Mouse (Mus musculus) myocyte (in vitro differentiated cells): ENCODE results near the gene Misp. TPM values are rescaled to one million over a fixed set of nuclear protein-coding genes. Genes with fewer than 3 reads are reported as not detected.

Experiments used
- H3K27me3 ChIP-seq: one replicate; pipeline ENCODE4 v1.6.1; 2011; ENCODE audit not compliant: control insufficient read depth, insufficient read depth, insufficient read length
- H3K36me3 ChIP-seq: one replicate; pipeline ENCODE4 v1.6.1; 2011; ENCODE audit not compliant: control insufficient read depth, insufficient read depth
- H3K4me2 ChIP-seq: one replicate; pipeline ENCODE4 v1.6.1; 2011; ENCODE audit warnings: low read depth, control low read depth
- H3K4me3 ChIP-seq: one replicate; pipeline ENCODE4 v1.5.1; 2011; ENCODE audit warnings: mild to moderate bottlenecking, control low read depth, moderate library complexity
- H3K79me2 ChIP-seq: one replicate; pipeline ENCODE4 v1.6.1; 2011; ENCODE audit not compliant: control insufficient read depth, insufficient read depth
- H3ac ChIP-seq: one replicate; pipeline ENCODE4 v1.6.1; 2011; ENCODE audit not compliant: control insufficient read depth, insufficient read length
- CEBPB ChIP-seq: IDR thresholded peaks from 2 replicates; pipeline ENCODE4 v1.6.1; 2011; ENCODE audit warnings: mild to moderate bottlenecking, moderate library complexity; ENCODE audit not compliant: poor library complexity, insufficient read depth, severe bottlenecking
- E2F4 ChIP-seq: IDR thresholded peaks from one replicate; pipeline ENCODE4 v1.6.1; 2011; ENCODE audit warnings: mild to moderate bottlenecking, control low read depth, moderate library complexity; ENCODE audit not compliant: insufficient read depth
- MAX ChIP-seq: IDR thresholded peaks from one replicate; pipeline ENCODE4 v1.6.1; 2011; ENCODE audit warnings: low read depth, mild to moderate bottlenecking, control low read depth
- MYOD1 ChIP-seq, 3 experiments: IDR thresholded peaks; one replicate each; pipeline ENCODE4 v1.6.1; 2011; ENCODE audit warnings: control low read depth in 2 of 3, low read depth in 2 of 3, mild to moderate bottlenecking in 2 of 3, moderate library complexity in 1 of 3; ENCODE audit not compliant: insufficient read length in 2 of 3, control insufficient read depth in 1 of 3
- MYOG ChIP-seq, 3 experiments: IDR thresholded peaks; one replicate each; pipeline ENCODE4 v1.6.1; 2011; ENCODE audit warnings: control low read depth in 2 of 3, low read depth in 2 of 3, mild to moderate bottlenecking in 2 of 3; ENCODE audit not compliant: insufficient read length in 2 of 3, control insufficient read depth in 1 of 3, insufficient read depth in 1 of 3
- POLR2A ChIP-seq: IDR thresholded peaks from one replicate; pipeline ENCODE4 v1.6.1; 2011; ENCODE audit warnings: low read depth, mild to moderate bottlenecking, control low read depth, moderate library complexity; ENCODE audit not compliant: insufficient read length
- POLR2AphosphoS2 ChIP-seq: IDR thresholded peaks from one replicate; pipeline ENCODE4 v1.6.1; 2011; ENCODE audit warnings: low read depth, control low read depth; ENCODE audit not compliant: insufficient read length
- REST ChIP-seq: IDR thresholded peaks from one replicate; pipeline ENCODE4 v1.6.1; 2011; ENCODE audit warnings: mild to moderate bottlenecking, control low read depth, moderate library complexity; ENCODE audit not compliant: insufficient read depth, insufficient read length
- SRF ChIP-seq: IDR thresholded peaks from one replicate; pipeline ENCODE4 v1.6.1; 2011; ENCODE audit warnings: low read depth; ENCODE audit not compliant: control insufficient read depth, insufficient read length
- TCF12 ChIP-seq: IDR thresholded peaks from one replicate; pipeline ENCODE4 v1.6.1; 2011; ENCODE audit warnings: mild to moderate bottlenecking, control low read depth; ENCODE audit not compliant: poor library complexity, insufficient read depth, severe bottlenecking
- TCF3 ChIP-seq: IDR thresholded peaks from one replicate; pipeline ENCODE4 v1.6.1; 2011; ENCODE audit warnings: low read depth, control low read depth; ENCODE audit not compliant: insufficient read length
- USF1 ChIP-seq: IDR thresholded peaks from one replicate; pipeline ENCODE4 v1.6.1; 2011; ENCODE audit warnings: low read depth, mild to moderate bottlenecking, control low read depth, moderate library complexity
- polyA plus RNA-seq: library from polyadenylated mRNA; unstranded; fragments of >200 nt; fragmentation: generic; extraction: Trizol; gene quantifications from one replicate; pipeline ENCODE4 v1.2.1, GENCODE M21; 2012; ENCODE audit warnings: missing spikeins

The Misp gene
- polyA plus RNA-seq, 1 experiment: 0.06 TPM

- Histone ChIP-seq H3K4me3 (peak overlapping the region; percentile 12), H3K27me3 (no peaks in the 10 kb centered on the region), H3K4me2 (peak overlapping the region; percentile 92), H3K36me3 (no peaks in the 10 kb centered on the region), H3K79me2 (no peaks in the 10 kb centered on the region), H3ac (peak overlapping the region; percentile 1)
- TF ChIP-seq POLR2A: no peak
- TF ChIP-seq USF1: no peak
- TF ChIP-seq TCF3: no peak
- no peak for TF ChIP-seq TCF12
- TF ChIP-seq E2F4: no peak
- no peak for TF ChIP-seq REST
- TF ChIP-seq POLR2AphosphoS2: no peak
- TF ChIP-seq SRF: no peak
- TF ChIP-seq MYOG (IDR thresholded peaks at IDR 0.05; ENCODE audit: control insufficient read depth in 1 of 3, insufficient read depth in 1 of 3, insufficient read length in 2 of 3, low read depth in 2 of 3): no peak
- no peak for TF ChIP-seq CEBPB
- TF ChIP-seq MYOD1 (IDR thresholded peaks at IDR 0.05; ENCODE audit: control insufficient read depth in 1 of 3, insufficient read length in 2 of 3, low read depth in 2 of 3): no peak
- no peak for TF ChIP-seq MAX
Measured at GRCm38 (mm10) chr10:79873715-79874289, 53.0 kb downstream of the Misp start.

GRCm38 (mm10) chr10:79874290-79874862, 53.6 kb downstream of the Misp start, which contains the start of the genes Prtn3 and Plppr3:
Prtn3 (plus strand) TSS chr10:79874476.
Plppr3 (minus strand) TSS chr10:79874634.
- Histone ChIP-seq H3K79me2 (no peaks in the 10 kb centered on the region), H3K4me2 (peak within 1 kb of the TSS; percentile 92), H3ac (peak within 1 kb of the TSS; percentile 1), H3K4me3 (peak within 1 kb of the TSS; percentile 12), H3K27me3 (no peaks in the 10 kb centered on the region), H3K36me3 (no peaks in the 10 kb centered on the region)
- TF ChIP-seq POLR2A (no peak), TCF3 (no peak), MYOG (IDR thresholded peaks at IDR 0.05; ENCODE audit: control insufficient read depth in 1 of 3, insufficient read depth in 1 of 3, insufficient read length in 2 of 3, low read depth in 2 of 3) (no peak), CEBPB (no peak), USF1 (no peak), REST (no peak), POLR2AphosphoS2 (no peak), E2F4 (no peak), SRF (no peak), MYOD1 (IDR thresholded peaks at IDR 0.05; ENCODE audit: control insufficient read depth in 1 of 3, insufficient read length in 2 of 3, low read depth in 2 of 3) (no peak), TCF12 (no peak), MAX (no peak)

- H3K27me3 ChIP-seq: no peaks in the 10 kb centered on the region
- no peak overlapping the region for H3K4me3 ChIP-seq
- H3K4me2 ChIP-seq: no peak overlapping the region
- no peaks in the 10 kb centered on the region for H3K79me2 ChIP-seq
- H3ac ChIP-seq: no peak overlapping the region
- no peaks in the 10 kb centered on the region for H3K36me3 ChIP-seq
- TF ChIP-seq E2F4 (no peak), TCF3 (no peak), SRF (no peak), POLR2AphosphoS2 (no peak), MAX (no peak), CEBPB (no peak), MYOG (IDR thresholded peaks at IDR 0.05; ENCODE audit: control insufficient read depth in 1 of 3, insufficient read depth in 1 of 3, insufficient read length in 2 of 3, low read depth in 2 of 3) (no peak), REST (no peak), USF1 (no peak), POLR2A (no peak), TCF12 (no peak), MYOD1 (IDR thresholded peaks at IDR 0.05; ENCODE audit: control insufficient read depth in 1 of 3, insufficient read length in 2 of 3, low read depth in 2 of 3) (no peak)
Measured at GRCm38 (mm10) chr10:79877174-79877573, 56.4 kb downstream of the Misp start.

- no peaks in the 10 kb centered on the region for H3K36me3 ChIP-seq
- H3K27me3 ChIP-seq: no peaks in the 10 kb centered on the region
- no peak overlapping the region for H3K4me2 ChIP-seq
- TF ChIP-seq SRF: no peak
- no peak for TF ChIP-seq USF1
- TF ChIP-seq MYOG (IDR thresholded peaks at IDR 0.05; ENCODE audit: control insufficient read depth in 1 of 3, insufficient read depth in 1 of 3, insufficient read length in 2 of 3, low read depth in 2 of 3): no peak
- TF ChIP-seq POLR2AphosphoS2: no peak
- TF ChIP-seq TCF12: no peak
- no peak for TF ChIP-seq E2F4
- TF ChIP-seq MYOD1 (IDR thresholded peaks at IDR 0.05; ENCODE audit: control insufficient read depth in 1 of 3, insufficient read length in 2 of 3, low read depth in 2 of 3): no peak
- TF ChIP-seq POLR2A: no peak
- no peak for TF ChIP-seq MAX
- no peak for TF ChIP-seq CEBPB
- no peak for TF ChIP-seq REST
- no peak overlapping the region for H3K4me3 ChIP-seq
- no peaks in the 10 kb centered on the region for H3K79me2 ChIP-seq
- H3ac ChIP-seq: no peak overlapping the region
Measured at GRCm38 (mm10) chr10:79877757-79878156, 57.0 kb downstream of the Misp start.
